Mouse (Mus musculus) megakaryocyte, embryonic 14.5 days (primary cell): ENCODE results near the gene Zfp609.

ENCODE experiments used
- FLI1 ChIP-seq: IDR thresholded peaks from 2 replicates; pipeline ENCODE4 v1.6.1; 2012; ENCODE audit warnings: low read length, inconsistent platforms, mixed read lengths
- GATA1 ChIP-seq: IDR thresholded peaks from 3 replicates; pipeline ENCODE4 v1.6.1; 2012; ENCODE audit warnings: mixed read lengths, low read length, inconsistent platforms, borderline replicate concordance

DNA sequence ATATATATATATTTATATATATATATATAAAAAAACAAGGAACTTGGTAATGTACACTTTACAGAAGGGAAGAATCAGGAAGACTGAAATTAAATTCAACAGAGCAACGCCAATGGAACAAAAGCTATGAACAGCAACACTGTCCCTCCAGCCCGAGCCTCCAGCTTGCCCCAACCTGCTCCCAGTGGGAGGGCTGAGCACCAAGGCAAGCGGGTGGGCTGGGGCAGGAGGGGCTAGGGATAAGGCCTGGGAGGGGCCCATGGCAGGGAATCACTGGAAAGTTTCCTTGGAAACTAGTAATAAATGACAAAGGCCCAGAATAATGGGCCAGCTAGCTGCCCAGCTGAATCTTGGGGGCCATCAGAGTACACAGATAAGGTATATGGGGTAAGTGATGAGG lies 134.9 kb downstream of the Zfp609 start:
- TF ChIP-seq GATA1 (no peak), FLI1 (no peak)
